Mouse (Mus musculus) CH12.LX (cell line): Measurements from ENCODE around the gene AI597479.

Experiments
- ETS1 ChIP-seq: conservative IDR thresholded peaks from 2 replicates; pipeline ENCODE4 v1.6.1; 2012; ENCODE audit warnings: low read depth, mild to moderate bottlenecking, inconsistent platforms, low read length, improper control_type of control experiment, moderate library complexity
- MAFK ChIP-seq: IDR thresholded peaks from 2 replicates; pipeline ENCODE4 v1.6.1; 2011; ENCODE audit warnings: low read length, improper control_type of control experiment; ENCODE audit not compliant: insufficient replicate concordance
- POLR2A ChIP-seq: IDR thresholded peaks from 2 replicates; pipeline ENCODE4 v1.6.1; 2011; ENCODE audit warnings: low read depth, mild to moderate bottlenecking, improper control_type of control experiment, low read length
- RAD21 ChIP-seq: IDR thresholded peaks from 2 replicates; pipeline ENCODE4 v1.6.1; 2011; ENCODE audit warnings: low read depth, mild to moderate bottlenecking, low read length, improper control_type of control experiment, moderate library complexity

DNA sequence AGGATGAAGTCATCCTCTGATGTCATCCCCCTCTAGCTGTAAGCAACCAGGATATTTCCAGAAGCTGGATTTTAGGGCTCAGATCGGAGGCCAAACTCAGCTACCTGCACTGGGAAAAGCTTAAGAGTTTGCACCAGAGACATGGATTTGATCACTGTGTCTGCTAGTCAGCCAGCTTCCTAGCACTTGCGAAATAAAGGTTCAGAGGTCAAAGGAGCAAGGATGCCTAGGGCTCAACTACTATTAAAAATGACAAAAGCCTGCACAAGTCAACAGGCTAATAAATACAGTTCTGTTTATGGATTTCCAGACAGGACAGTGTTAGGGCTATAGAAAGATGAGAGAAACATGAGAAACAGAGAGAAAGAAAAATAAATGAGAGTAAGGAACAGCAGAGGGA is 59.4 kb downstream of the AI597479 start:
- TF ChIP-seq RAD21, result no peak
- no peak for TF ChIP-seq MAFK
- no peak for TF ChIP-seq ETS1
- TF ChIP-seq POLR2A, result no peak
